Mouse (Mus musculus) heart, embryonic 11.5 days (tissue): ENCODE data around the gene Slain1. TPM values are rescaled to one million over a fixed set of nuclear protein-coding genes. Genes with fewer than 3 reads are reported as not detected.
A peak's percentile ranks its signal among the peaks of the same experiment; 100 is the strongest.

Experiments
- ATAC-seq: fragments of 200-750 bp; cut with Nextera tagmentation; replicated peaks from 2 replicates; pipeline ENCODE4 v1.8.0; 2017; ENCODE audit warnings: moderate library complexity; ENCODE audit not compliant: insufficient number of reproducible peaks, low FRiP score, low TSS enrichment
- H3K27ac ChIP-seq: fragments of 300-500 bp; sonication (generic); 2 replicates; pipeline ENCODE4 v1.5.1; 2014; ENCODE audit warnings: mild to moderate bottlenecking, low read depth, low read length
- H3K27me3 ChIP-seq: fragments of 300-500 bp; sonication (generic); 2 replicates; pipeline ENCODE4 v1.6.1; 2014; ENCODE audit warnings: mild to moderate bottlenecking, low read length, mixed read lengths; ENCODE audit not compliant: control insufficient read depth, insufficient read depth
- H3K36me3 ChIP-seq: fragments of 300-500 bp; sonication (generic); 2 replicates; pipeline ENCODE4 v1.6.1; 2014; ENCODE audit warnings: mild to moderate bottlenecking, low read length, moderate library complexity, mixed read lengths; ENCODE audit not compliant: control insufficient read depth, insufficient read depth
- H3K4me1 ChIP-seq: fragments of 300-500 bp; sonication (generic); 2 replicates; pipeline ENCODE4 v1.6.1; 2014; ENCODE audit warnings: low read length; ENCODE audit not compliant: control insufficient read depth, insufficient read depth
- H3K4me2 ChIP-seq: fragments of 300-500 bp; sonication (generic); 2 replicates; pipeline ENCODE4 v1.6.1; 2014; ENCODE audit warnings: mild to moderate bottlenecking, moderate library complexity
- H3K4me3 ChIP-seq: fragments of 300-500 bp; sonication (generic); 2 replicates; pipeline ENCODE4 v1.5.1; 2014; ENCODE audit warnings: low read depth, low read length
- H3K9ac ChIP-seq: fragments of 300-500 bp; sonication (generic); 2 replicates; pipeline ENCODE4 v1.6.1; 2014; ENCODE audit warnings: mild to moderate bottlenecking, low read depth, low read length, moderate library complexity
- H3K9me3 ChIP-seq: fragments of 300-500 bp; sonication (generic); replicated peaks from 2 replicates; pipeline ENCODE4 v1.6.1; 2016; ENCODE audit warnings: low read length; ENCODE audit not compliant: control insufficient read depth
- WGBS: fragments of 180-500 bp; shearing (Covaris S2); extraction: QIAGEN DNeasy Blood & Tissue Kit; methylation state at CpG from one replicate; pipeline ENCODE4 v1.1.7; 2014; ENCODE audit not compliant: insufficient replicate concordance; 5-methylcytosine and 5-hydroxymethylcytosine counted together
- polyA plus RNA-seq: library from polyadenylated mRNA; unstranded; fragments of >200 nt; fragmentation: Nextera tagmentation; extraction: Ambion mirVana; gene quantifications from 2 replicates; pipeline ENCODE4 v1.2.1, GENCODE M21; 2014

Gene Slain1
- polyA plus RNA-seq, 1 experiment from 2014 or later: 0.90 TPM

DNA sequence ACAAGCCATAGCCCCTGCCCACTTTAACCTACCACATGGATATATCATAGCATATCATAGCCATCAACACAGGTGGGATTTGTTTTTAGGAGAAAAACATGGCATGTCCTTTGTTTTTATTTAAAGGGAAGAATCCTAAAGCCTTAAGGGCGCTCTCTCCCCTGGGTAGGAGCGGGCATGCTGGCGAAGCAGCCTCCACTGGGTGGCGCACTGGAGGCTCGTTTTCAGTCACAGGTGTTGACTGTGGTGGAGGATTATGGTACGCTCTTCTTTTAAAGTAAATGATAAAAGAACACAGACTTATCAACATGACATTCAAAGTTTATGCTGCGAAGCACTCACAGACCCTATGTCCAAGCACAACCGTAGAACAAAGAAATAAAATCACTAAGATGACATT, 19.5 kb upstream of the Slain1 start:
- no peak for ATAC-seq
- Histone ChIP-seq H3K4me2 (no peak overlapping the region), H3K9me3 (no peaks in the 10 kb centered on the region), H3K9ac (no peak overlapping the region), H3K4me1 (no peaks in the 10 kb centered on the region), H3K27ac (no peak overlapping the region), H3K27me3 (no peaks in the 10 kb centered on the region), H3K4me3 (no peak overlapping the region), H3K36me3 (no peaks in the 10 kb centered on the region)
- WGBS: 79% methylated on average over 8 of the region's 8 CpGs

DNA sequence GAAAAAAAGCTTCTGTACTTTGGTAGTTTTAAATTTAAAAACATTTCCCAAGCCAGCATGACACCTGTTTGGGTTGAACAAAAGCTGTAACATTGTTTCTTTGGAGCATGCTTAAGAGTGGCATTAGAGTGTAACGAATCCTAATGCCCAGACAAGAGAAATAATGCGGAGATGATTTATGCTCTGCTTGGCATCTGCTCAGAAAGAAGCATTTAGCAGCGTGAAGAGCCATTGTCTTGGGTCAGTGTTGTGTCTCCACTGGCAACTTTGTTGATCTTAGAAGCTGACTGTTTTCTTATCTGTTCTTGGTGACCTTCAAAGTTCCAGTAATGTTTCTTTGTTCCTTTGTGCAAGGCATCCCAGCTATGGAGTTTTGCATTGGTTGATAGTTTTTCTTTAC, 6.1 kb upstream of the Slain1 start:
- no peak for ATAC-seq
- Histone ChIP-seq H3K27ac (no peak overlapping the region), H3K9me3 (no peaks in the 10 kb centered on the region), H3K4me2 (no peak overlapping the region), H3K27me3 (0 out of 2 replicates have a peak, but pooled peaks cover 5% of the 10 kb centered on the region), H3K4me1 (no peaks in the 10 kb centered on the region), H3K9ac (no peak overlapping the region), H3K36me3 (no peaks in the 10 kb centered on the region), H3K4me3 (no peak overlapping the region)
- WGBS: 64% methylated on average over 3 of the region's 3 CpGs

DNA sequence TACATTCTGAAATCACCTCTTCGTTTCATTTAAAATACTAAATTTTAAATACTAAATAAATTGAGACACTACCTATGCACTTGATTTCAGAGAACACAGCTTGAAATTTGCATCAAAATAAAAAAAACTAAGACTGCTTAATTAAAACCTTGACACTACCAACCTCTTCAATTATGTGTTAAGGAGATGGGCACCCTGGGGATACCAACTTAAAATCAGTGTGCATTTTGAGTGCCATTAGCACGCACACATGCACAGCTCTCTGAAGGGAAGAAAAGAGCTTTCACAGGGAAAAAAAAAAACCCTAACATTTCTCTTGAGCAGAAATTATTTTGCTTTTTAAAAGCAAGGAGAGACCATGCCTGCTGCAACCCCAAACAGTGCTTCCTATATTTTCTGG, 2.0 kb upstream of the Slain1 start:
- Histone ChIP-seq H3K27me3 (peaks cover 31% of the 10 kb centered on the region), H3K36me3 (no peaks in the 10 kb centered on the region), H3K4me2 (no peak overlapping the region), H3K27ac (no peak overlapping the region), H3K4me1 (no peaks in the 10 kb centered on the region), H3K9me3 (no peaks in the 10 kb centered on the region), H3K9ac (no peak overlapping the region), H3K4me3 (no peak overlapping the region)
- ATAC-seq: no peak
- 79% methylated on average over 2 of the region's 2 CpGs for WGBS

DNA sequence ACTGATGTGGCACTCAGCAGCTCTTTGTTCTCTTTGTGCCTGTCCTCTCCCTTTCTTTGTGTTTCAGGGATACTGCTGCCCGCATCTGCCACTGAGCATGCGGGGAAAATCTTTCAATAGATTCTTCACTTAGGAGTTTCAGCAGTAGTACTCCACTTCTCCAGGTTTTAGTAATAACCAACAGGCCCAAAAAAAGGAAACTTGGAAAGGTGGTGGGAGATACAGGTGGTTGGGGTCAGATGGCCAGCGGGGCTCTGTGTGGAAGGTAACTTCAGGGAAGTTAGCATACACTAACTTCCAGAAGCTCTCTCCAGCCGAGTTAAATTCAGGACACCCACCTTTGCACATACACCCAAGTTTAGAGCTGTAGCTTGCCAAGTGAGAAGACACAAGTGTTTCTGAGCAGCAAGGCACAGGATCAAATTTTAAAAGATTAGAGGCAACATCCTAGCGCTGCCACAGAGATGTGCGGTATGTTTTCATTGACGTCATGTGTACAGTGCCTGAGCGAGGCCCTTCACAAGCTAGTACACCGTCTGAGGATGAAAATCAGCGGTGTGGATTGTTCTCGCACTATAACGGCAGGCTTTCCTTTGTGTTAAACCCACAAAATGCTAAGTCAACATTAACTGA, 1.3 kb upstream of the Slain1 start:
- no peaks in the 10 kb centered on the region for H3K36me3 ChIP-seq
- H3K27ac ChIP-seq: no peak overlapping the region
- H3K4me2 ChIP-seq: no peak overlapping the region
- H3K27me3 ChIP-seq: peaks cover 31% of the 10 kb centered on the region
- H3K4me1 ChIP-seq: no peaks in the 10 kb centered on the region
- no peak overlapping the region for H3K4me3 ChIP-seq
- 55% methylated on average over 12 of the region's 12 CpGs for WGBS
- no peak for ATAC-seq
- H3K9me3 ChIP-seq: no peaks in the 10 kb centered on the region
- H3K9ac ChIP-seq: no peak overlapping the region

DNA sequence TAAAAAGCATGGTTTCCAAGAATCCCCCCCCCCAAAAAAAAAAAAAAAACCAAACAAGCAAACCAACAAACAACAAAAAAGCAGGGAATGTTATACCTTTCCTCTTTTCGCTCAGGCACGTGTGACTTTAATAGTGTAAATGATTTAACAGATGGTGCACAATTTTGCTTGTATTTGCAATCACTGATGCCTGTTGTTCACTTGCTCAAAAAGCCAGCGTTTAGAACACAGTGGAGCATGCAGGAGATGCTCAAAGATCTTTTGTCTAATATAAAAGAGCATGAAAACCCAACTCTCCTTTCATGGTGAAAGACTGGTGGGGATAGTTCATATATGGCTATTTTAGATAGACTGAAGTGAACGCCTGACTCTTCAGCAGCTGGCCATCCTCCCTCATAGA, 726 bp upstream of the Slain1 start:
- Histone ChIP-seq H3K9me3 (no peaks in the 10 kb centered on the region), H3K4me1 (no peaks in the 10 kb centered on the region), H3K9ac (no peak overlapping the region), H3K27me3 (peaks cover 31% of the 10 kb centered on the region), H3K36me3 (no peaks in the 10 kb centered on the region), H3K4me3 (no peak overlapping the region), H3K27ac (no peak overlapping the region), H3K4me2 (no peak overlapping the region)
- WGBS: 64% methylated on average over 4 of the region's 4 CpGs
- ATAC-seq: no peak

DNA sequence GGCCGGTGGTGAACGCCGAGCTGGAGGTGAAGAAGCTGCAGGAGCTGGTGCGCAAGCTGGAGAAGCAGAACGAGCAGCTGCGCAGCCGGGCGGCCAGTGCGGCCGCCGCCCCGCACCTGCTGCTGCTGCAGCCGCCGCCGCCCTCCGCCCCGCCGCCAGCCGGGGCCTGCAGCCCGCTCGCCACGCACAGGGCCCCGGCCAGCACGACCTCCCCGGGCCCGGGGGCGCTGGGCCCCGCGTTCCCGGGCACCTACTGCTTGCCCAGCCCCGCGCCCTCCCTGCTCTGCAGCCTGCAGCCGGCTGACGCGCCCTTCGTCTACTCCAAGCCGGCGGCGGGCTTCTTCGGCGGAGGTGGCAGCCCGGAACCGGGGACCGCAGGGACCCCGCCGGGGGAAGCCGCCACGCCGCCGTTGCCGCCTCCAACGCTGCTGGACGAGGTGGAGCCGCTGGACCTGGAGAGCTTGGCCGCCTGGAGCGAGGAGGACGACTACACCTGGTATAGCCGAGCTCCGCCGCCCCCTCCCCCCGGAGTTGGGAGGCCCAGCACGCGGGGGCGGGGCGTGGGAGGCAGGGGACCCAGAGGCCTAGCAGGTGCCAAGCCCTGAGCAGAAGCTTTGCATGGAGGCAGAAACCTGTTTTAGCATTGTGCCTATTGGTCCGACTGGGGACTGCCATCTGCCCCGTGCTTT, 529 bp downstream of the Slain1 start:
- peak; percentile 41; the same call in 1 of the 2 replicates for ATAC-seq
- no peaks in the 10 kb centered on the region for H3K4me1 ChIP-seq
- H3K27me3 ChIP-seq: peaks cover 31% of the 10 kb centered on the region
- peak overlapping the region; percentile 96 for H3K4me2 ChIP-seq
- no peaks in the 10 kb centered on the region for H3K9me3 ChIP-seq
- no peak overlapping the region for H3K27ac ChIP-seq
- H3K9ac ChIP-seq: peak overlapping the region; percentile 62; the same call in 1 of the 2 replicates
- no peaks in the 10 kb centered on the region for H3K36me3 ChIP-seq
- H3K4me3 ChIP-seq: peak overlapping the region; percentile 77
- under 1% methylated on average over 45 of the region's 67 CpGs for WGBS

DNA sequence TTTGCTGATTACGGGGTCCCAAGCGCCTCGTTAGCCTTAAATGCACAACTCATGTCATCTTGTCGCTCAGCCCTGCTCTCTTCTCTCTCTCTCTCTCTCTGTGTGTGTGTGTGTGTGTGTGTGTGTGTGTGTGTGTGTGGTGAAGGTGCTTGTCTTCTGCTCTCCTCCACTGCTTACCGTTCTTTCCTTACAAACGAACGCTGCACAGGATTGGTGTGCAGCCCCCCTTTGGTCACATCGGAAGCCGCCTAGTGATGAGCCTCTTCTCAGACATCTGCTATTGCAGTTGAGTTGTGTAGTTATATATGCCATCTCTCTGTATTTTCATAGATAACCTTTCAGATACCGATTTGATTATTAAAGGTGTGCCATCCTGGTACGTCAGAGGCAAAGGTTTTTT, 1.1 kb downstream of the Slain1 start:
- H3K9me3 ChIP-seq: no peaks in the 10 kb centered on the region
- H3K9ac ChIP-seq: no peak overlapping the region
- peak overlapping the region; percentile 77 for H3K4me3 ChIP-seq
- no peaks in the 10 kb centered on the region for H3K36me3 ChIP-seq
- ATAC-seq: no peak
- H3K4me2 ChIP-seq: peak overlapping the region; percentile 96
- H3K4me1 ChIP-seq: no peaks in the 10 kb centered on the region
- peaks cover 31% of the 10 kb centered on the region for H3K27me3 ChIP-seq
- no peak overlapping the region for H3K27ac ChIP-seq
- 6% methylated on average over 11 of the region's 11 CpGs for WGBS

DNA sequence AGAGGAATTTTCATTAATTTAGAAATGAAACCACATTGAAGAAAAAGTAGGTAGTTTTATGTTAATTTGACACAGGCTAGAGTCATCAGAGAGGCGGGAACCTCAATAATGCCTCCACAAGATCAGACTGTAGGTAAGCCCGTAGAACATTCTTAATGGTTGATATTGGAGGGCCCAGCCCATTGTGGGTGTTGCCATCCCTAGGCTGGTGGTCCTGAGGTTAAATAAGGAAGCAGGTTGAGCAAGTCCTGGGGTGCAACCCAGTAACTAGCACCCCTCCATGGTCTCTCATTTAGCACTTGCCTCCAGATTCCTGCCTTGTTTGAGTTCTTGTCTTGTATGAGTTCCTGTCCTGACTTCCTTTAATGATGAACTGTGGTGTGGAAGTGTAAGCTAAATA, 1.5 kb downstream of the Slain1 start:
- peak overlapping the region; percentile 77; the same call in 1 of the 2 replicates for H3K4me3 ChIP-seq
- no peak for ATAC-seq
- no peak overlapping the region for H3K27ac ChIP-seq
- peaks cover 31% of the 10 kb centered on the region for H3K27me3 ChIP-seq
- H3K4me1 ChIP-seq: no peaks in the 10 kb centered on the region
- H3K9ac ChIP-seq: no peak overlapping the region
- WGBS: 71% methylated on average over 2 of the region's 2 CpGs
- H3K36me3 ChIP-seq: no peaks in the 10 kb centered on the region
- peak overlapping the region; percentile 96 for H3K4me2 ChIP-seq
- no peaks in the 10 kb centered on the region for H3K9me3 ChIP-seq

DNA sequence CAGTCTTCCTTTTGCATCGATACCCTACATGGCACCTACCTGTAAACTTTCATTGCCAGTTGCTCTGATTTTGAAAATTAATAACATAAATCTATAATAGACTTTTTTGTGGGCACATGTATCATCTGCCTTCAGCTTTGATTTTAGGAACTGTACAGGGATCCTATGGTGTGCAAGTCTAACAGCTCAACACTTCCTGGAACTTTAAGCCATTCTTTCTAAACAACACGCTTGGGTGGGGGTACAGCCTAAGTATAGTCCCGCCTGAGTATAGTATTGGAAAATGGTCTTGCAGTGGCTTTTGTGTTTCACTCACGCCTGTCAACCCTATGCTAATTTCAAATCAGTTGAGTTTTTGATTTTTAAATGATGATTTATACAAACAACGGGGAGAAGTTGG, 2.5 kb downstream of the Slain1 start:
- Histone ChIP-seq H3K4me1 (no peaks in the 10 kb centered on the region), H3K27ac (no peak overlapping the region), H3K4me2 (no peak overlapping the region), H3K27me3 (peaks cover 31% of the 10 kb centered on the region), H3K4me3 (no peak overlapping the region), H3K9ac (no peak overlapping the region), H3K36me3 (no peaks in the 10 kb centered on the region), H3K9me3 (no peaks in the 10 kb centered on the region)
- no peak for ATAC-seq
- WGBS: 82% methylated on average over 5 of the region's 5 CpGs
